Comparison of ENCODE assay signal across 9 mouse cellular contexts in genomic region chr2:25400291-25400690, GRCm38 (mm10). TPM values are rescaled to one million over a fixed set of nuclear protein-coding genes. Genes with fewer than 3 reads are reported as not detected.
DNase-seq lines count a peak whose midpoint lies in the region; ATAC-seq and TF ChIP-seq lines count a peak whose summit lies in the region.
"Had no signal": no experiment of that assay in that cellular context is flagged by ENCODE, and none has a peak within 500 bp of the region (broad histone marks: within the 10 kb centered on the region; RNA-seq: fewer than 3 reads in every experiment).

No protein-coding gene starts in this region.

- no peak for TF ChIP-seq POLR2A in thymus, adult 2 months (IDR thresholded peaks at IDR 0.05; ENCODE audit: control insufficient read depth, extremely low read depth, insufficient read depth, low read length, poor library complexity)

- no peaks in the 10 kb centered on the region for H3K36me3 ChIP-seq in liver, embryonic 11.5 days (ENCODE audit: control insufficient read depth, insufficient read depth, low read length)
- no peaks in the 10 kb centered on the region for H3K36me3 ChIP-seq in liver, postnatal 0 days (replicated peaks; ENCODE audit: insufficient read depth, low read length)
- no peaks in the 10 kb centered on the region for H3K36me3 ChIP-seq in hindbrain, embryonic 14.5 days (replicated peaks; ENCODE audit: control insufficient read depth, insufficient read depth)
- H3K36me3 ChIP-seq in neural tube, embryonic 15.5 days = no peaks in the 10 kb centered on the region; the same call in 1 of the 2 replicates
- no peaks in the 10 kb centered on the region for H3K36me3 ChIP-seq in thymus, adult 2 months (ENCODE audit: control insufficient read depth, insufficient read depth, low read length)

- H3K9me3 ChIP-seq in liver, embryonic 11.5 days (ENCODE audit: control insufficient read depth, low read length) = no peaks in the 10 kb centered on the region
- H3K9me3 ChIP-seq in liver, postnatal 0 days (ENCODE audit: low read length) = no peaks in the 10 kb centered on the region
- H3K9me3 ChIP-seq in hindbrain, embryonic 14.5 days (ENCODE audit: control insufficient read depth, low read length) = no peaks in the 10 kb centered on the region
- H3K9me3 ChIP-seq in neural tube, embryonic 15.5 days (replicated peaks) = no peaks in the 10 kb centered on the region

- peaks cover 5% of the 10 kb centered on the region for H3K4me1 ChIP-seq in liver, embryonic 11.5 days (replicated peaks; ENCODE audit: control insufficient read depth, insufficient read depth, low read length)
- H3K4me1 ChIP-seq in liver, postnatal 0 days (ENCODE audit: insufficient read depth) = peaks cover 20% of the 10 kb centered on the region
- peaks cover 32% of the 10 kb centered on the region for H3K4me1 ChIP-seq in hindbrain, embryonic 14.5 days (replicated peaks; ENCODE audit: control insufficient read depth, insufficient read depth, low read length)
- H3K4me1 ChIP-seq in neural tube, embryonic 15.5 days = peaks cover 43% of the 10 kb centered on the region
- peaks cover 17% of the 10 kb centered on the region for H3K4me1 ChIP-seq in thymus, adult 2 months (replicated peaks; ENCODE audit: control insufficient read depth, insufficient read depth, low read length)

- no peak overlapping the region for H3K9ac ChIP-seq in liver, embryonic 11.5 days (ENCODE audit: low read depth, low read length)
- no peak overlapping the region for H3K9ac ChIP-seq in liver, postnatal 0 days (replicated peaks)
- peak overlapping the region; percentile 43; the same call in 1 of the 2 replicates for H3K9ac ChIP-seq in hindbrain, embryonic 14.5 days
- H3K9ac ChIP-seq in neural tube, embryonic 15.5 days (replicated peaks) = no peak overlapping the region

- peak overlapping the region; percentile 25; the same call in 1 of the 2 replicates for H3K4me2 ChIP-seq in liver, embryonic 11.5 days
- H3K4me2 ChIP-seq in liver, postnatal 0 days (ENCODE audit: low read depth, low read length) = no peak overlapping the region
- peak overlapping the region; percentile 52 for H3K4me2 ChIP-seq in hindbrain, embryonic 14.5 days (replicated peaks)
- peak overlapping the region; percentile 63 for H3K4me2 ChIP-seq in neural tube, embryonic 15.5 days

- WGBS in liver, embryonic 11.5 days = 21% methylated on average over 16 of the region's 16 CpGs
- WGBS in liver, postnatal 0 days (ENCODE audit: insufficient replicate concordance) = 19% methylated on average over 16 of the region's 16 CpGs
- 18% methylated on average over 16 of the region's 16 CpGs for WGBS in hindbrain, embryonic 14.5 days
- WGBS in neural tube, embryonic 15.5 days = 22% methylated on average over 16 of the region's 16 CpGs
- 29% methylated on average over 16 of the region's 16 CpGs for WGBS in thymus, adult 2 months

- H3K27ac ChIP-seq in liver, embryonic 11.5 days (ENCODE audit: low read depth, low read length) = no peak overlapping the region
- no peak overlapping the region for H3K27ac ChIP-seq in liver, postnatal 0 days (ENCODE audit: low read depth)
- H3K27ac ChIP-seq in hindbrain, embryonic 14.5 days = no peak overlapping the region
- no peak overlapping the region for H3K27ac ChIP-seq in neural tube, embryonic 15.5 days (replicated peaks)
- no peak overlapping the region for H3K27ac ChIP-seq in thymus, adult 2 months (ENCODE audit: control insufficient read depth, insufficient read depth, low read length)

- DNase-seq in liver, embryonic 11.5 days (ENCODE audit: low spot score) = no peak
- no peak for DNase-seq in liver, postnatal 0 days
- DNase-seq in gastrocnemius, postnatal 14 days = peak; percentile 67
- DNase-seq in hindbrain, embryonic 14.5 days (ENCODE audit: low spot score) = no peak
- DNase-seq in ovary, postnatal 36 days (ENCODE audit: low spot score) = no peak
- no peak for DNase-seq in thymus, adult 2 months
- no peak for DNase-seq in left cerebral cortex, postnatal 10 days (ENCODE audit: extremely low spot score in 1 of 2, low spot score in 2 of 2)

- no peak overlapping the region for H3K4me3 ChIP-seq in liver, embryonic 11.5 days (ENCODE audit: low read depth, low read length)
- H3K4me3 ChIP-seq in liver, postnatal 0 days (ENCODE audit: low read depth, low read length) = no peak overlapping the region
- H3K4me3 ChIP-seq in hindbrain, embryonic 14.5 days (replicated peaks; ENCODE audit: low read length) = peak overlapping the region; percentile 22
- H3K4me3 ChIP-seq in neural tube, embryonic 15.5 days (replicated peaks) = peak overlapping the region; percentile 30
- H3K4me3 ChIP-seq in thymus, adult 2 months (ENCODE audit: control insufficient read depth, insufficient read depth, low read length) = no peak overlapping the region

- no peak for ATAC-seq in liver, embryonic 11.5 days (replicated peaks; ENCODE audit: low FRiP score)
- ATAC-seq in liver, postnatal 0 days = no peak
- no peak for ATAC-seq in hindbrain, embryonic 14.5 days (ENCODE audit: low FRiP score)
- no peak for ATAC-seq in neural tube, embryonic 15.5 days (ENCODE audit: low FRiP score)

- peaks cover 90% of the 10 kb centered on the region for H3K27me3 ChIP-seq in liver, embryonic 11.5 days (replicated peaks; ENCODE audit: control insufficient read depth, insufficient read depth, low read length)
- peaks cover 80% of the 10 kb centered on the region for H3K27me3 ChIP-seq in liver, postnatal 0 days (ENCODE audit: insufficient read depth, low read length)
- H3K27me3 ChIP-seq in hindbrain, embryonic 14.5 days (ENCODE audit: control insufficient read depth, insufficient read depth, low read length) = peaks cover 56% of the 10 kb centered on the region
- peaks cover 48% of the 10 kb centered on the region for H3K27me3 ChIP-seq in neural tube, embryonic 15.5 days (replicated peaks)
- H3K27me3 ChIP-seq in thymus, adult 2 months (ENCODE audit: control insufficient read depth, insufficient read depth, low read length) = peaks cover 21% of the 10 kb centered on the region; the same call in 1 of the 2 replicates

- no peak for TF ChIP-seq EP300 in liver, postnatal 0 days (IDR thresholded peaks at IDR 0.05; ENCODE audit: low read depth)

- intact Hi-C loops in gastrocnemius, postnatal 14 days (cut with DNase I; ENCODE audit: low total_unique reads) = no loop called here
- intact Hi-C loops in left cerebral cortex, postnatal 10 days (cut with DNase I) = no loop called here

- TF ChIP-seq CTCF in liver, postnatal 0 days (IDR thresholded peaks at IDR 0.05; ENCODE audit: low read depth) = no peak
- no peak for TF ChIP-seq CTCF in thymus, adult 2 months (IDR thresholded peaks at IDR 0.05; ENCODE audit: borderline replicate concordance, control insufficient read depth, extremely low read depth, insufficient read depth, low read length, poor library complexity)

RNA-seq across cellular contexts. Expression of gene Npdc1, which starts 1.1 kb away (rescaled TPM):
- 7.0 and 8.1 TPM in 2 replicates for polyA plus RNA-seq in liver, embryonic 11.5 days (2014; fragmentation: Nextera tagmentation; extraction: Ambion mirVana)
- 5.2 and 5.4 TPM in 2 replicates for polyA plus RNA-seq in liver, postnatal 0 days (2015; fragmentation: Nextera tagmentation; extraction: Ambion mirVana)
- total RNA-seq in gastrocnemius, postnatal 14 days (2021) = 10 to 100 TPM; 24.0 to 28.1 TPM
- 365 and 378 TPM in 2 replicates for polyA plus RNA-seq in hindbrain, embryonic 14.5 days (2014; fragmentation: Nextera tagmentation; extraction: Ambion mirVana)
- 398 and 483 TPM in 2 replicates for polyA plus RNA-seq in neural tube, embryonic 15.5 days (2015; fragmentation: Nextera tagmentation; extraction: Ambion mirVana)
- polyA plus RNA-seq in thymus, adult 2 months (2012; rRNA removed) = 28.4 and 30.8 TPM in 2 replicates
- 100 to 1,000 TPM; 401 to 408 TPM for total RNA-seq in left cerebral cortex, postnatal 10 days (2021)

RNA-seq across cellular contexts. Expression of gene Entpd2, which starts 4.6 kb away (rescaled TPM):
- 0.25 and 0.45 TPM in 2 replicates for polyA plus RNA-seq in liver, embryonic 11.5 days (2014; fragmentation: Nextera tagmentation; extraction: Ambion mirVana)
- polyA plus RNA-seq in liver, postnatal 0 days (2015; fragmentation: Nextera tagmentation; extraction: Ambion mirVana) = 2.9 and 3.6 TPM in 2 replicates
- 10 to 100 TPM; 19.0 to 25.2 TPM for total RNA-seq in gastrocnemius, postnatal 14 days (2021)
- 2.6 and 3.3 TPM in 2 replicates for polyA plus RNA-seq in hindbrain, embryonic 14.5 days (2014; fragmentation: Nextera tagmentation; extraction: Ambion mirVana)
- polyA plus RNA-seq in neural tube, embryonic 15.5 days (2015; fragmentation: Nextera tagmentation; extraction: Ambion mirVana) = 9.6 TPM in 2 replicates
- polyA plus RNA-seq in thymus, adult 2 months (2012; rRNA removed) = 11.7 and 14.0 TPM in 2 replicates
- 10 to 100 TPM; 12.2 to 15.6 TPM for total RNA-seq in left cerebral cortex, postnatal 10 days (2021)
- total RNA-seq: CH12.LX had no signal

RNA-seq across cellular contexts. Expression of gene Fut7, which starts 22.8 kb away (rescaled TPM):
- polyA plus RNA-seq in liver, embryonic 11.5 days (2014; fragmentation: Nextera tagmentation; extraction: Ambion mirVana) = 0.09 TPM in 1 of 2 replicates, not detected in the other
- polyA plus RNA-seq in liver, postnatal 0 days (2015; fragmentation: Nextera tagmentation; extraction: Ambion mirVana) = 0.78 and 0.97 TPM in 2 replicates
- total RNA-seq in gastrocnemius, postnatal 14 days (2021) = not detected
- polyA plus RNA-seq in hindbrain, embryonic 14.5 days (2014; fragmentation: Nextera tagmentation; extraction: Ambion mirVana) = 0.37 TPM in 1 of 2 replicates, not detected in the other
- 0.13 and 0.38 TPM in 2 replicates for polyA plus RNA-seq in neural tube, embryonic 15.5 days (2015; fragmentation: Nextera tagmentation; extraction: Ambion mirVana)
- 1.9 and 2.0 TPM in 2 replicates for polyA plus RNA-seq in thymus, adult 2 months (2012; rRNA removed)
- under 1 TPM; 0.22 to 0.41 TPM for total RNA-seq in left cerebral cortex, postnatal 10 days (2021)

RNA-seq across cellular contexts. Expression of gene Sapcd2, which starts 28.2 kb away (rescaled TPM):
- 45.3 and 51.0 TPM in 2 replicates for polyA plus RNA-seq in liver, embryonic 11.5 days (2014; fragmentation: Nextera tagmentation; extraction: Ambion mirVana)
- 5.5 and 7.4 TPM in 2 replicates for polyA plus RNA-seq in liver, postnatal 0 days (2015; fragmentation: Nextera tagmentation; extraction: Ambion mirVana)
- total RNA-seq in gastrocnemius, postnatal 14 days (2021) = 1 to 10 TPM; 1.2 to 1.6 TPM
- 10.0 and 10.8 TPM in 2 replicates for polyA plus RNA-seq in hindbrain, embryonic 14.5 days (2014; fragmentation: Nextera tagmentation; extraction: Ambion mirVana)
- polyA plus RNA-seq in neural tube, embryonic 15.5 days (2015; fragmentation: Nextera tagmentation; extraction: Ambion mirVana) = 10.6 and 16.3 TPM in 2 replicates
- 29.7 and 45.2 TPM in 2 replicates for polyA plus RNA-seq in thymus, adult 2 months (2012; rRNA removed)
- 1 to 10 TPM; 9.6 to 9.9 TPM for total RNA-seq in left cerebral cortex, postnatal 10 days (2021)

RNA-seq across cellular contexts. Expression of gene Abca2, which starts 28.2 kb away (rescaled TPM):
- 3.9 and 4.5 TPM in 2 replicates for polyA plus RNA-seq in liver, embryonic 11.5 days (2014; fragmentation: Nextera tagmentation; extraction: Ambion mirVana)
- 0.71 and 0.87 TPM in 2 replicates for polyA plus RNA-seq in liver, postnatal 0 days (2015; fragmentation: Nextera tagmentation; extraction: Ambion mirVana)
- total RNA-seq in gastrocnemius, postnatal 14 days (2021) = 10 to 100 TPM in 1 of 2 experiments, 1 to 10 TPM in 1; 9.2 to 11.6 TPM
- polyA plus RNA-seq in hindbrain, embryonic 14.5 days (2014; fragmentation: Nextera tagmentation; extraction: Ambion mirVana) = 15.6 and 17.3 TPM in 2 replicates
- 11.2 and 13.4 TPM in 2 replicates for polyA plus RNA-seq in neural tube, embryonic 15.5 days (2015; fragmentation: Nextera tagmentation; extraction: Ambion mirVana)
- 86.6 and 100 TPM in 2 replicates for polyA plus RNA-seq in thymus, adult 2 months (2012; rRNA removed)
- 100 to 1,000 TPM; 113 to 121 TPM for total RNA-seq in left cerebral cortex, postnatal 10 days (2021)

Comparison
In these comparisons a context has a peak if more than half of its experiments do, and no peak if none do; other contexts are left out.
1. H3K4me3 ChIP-seq: peak in hindbrain, embryonic 14.5 days (single experiment) and neural tube, embryonic 15.5 days (single experiment); none in liver, embryonic 11.5 days (single experiment), liver, postnatal 0 days (single experiment) and thymus, adult 2 months (single experiment).
2. RNA of gene Npdc1, which starts 1.1 kb away (polyA plus RNA-seq): 398 to 483 TPM in neural tube, embryonic 15.5 days and 365 to 378 TPM in hindbrain, embryonic 14.5 days; 28.4 to 30.8 TPM in thymus, adult 2 months, 7.0 to 8.1 TPM in liver, embryonic 11.5 days and 5.2 to 5.4 TPM in liver, postnatal 0 days; every median in the first group is over 10 times any median in the second.